Mouse (Mus musculus) right cerebral cortex, adult 18-20 months (tissue): ENCODE data around the gene Ilf2.

Experiments used
- DNase-seq: peaks from one replicate; pipeline ENCODE4 v3.0.0; 2022; ENCODE audit warnings: mixed read lengths

Ilf2 gene

DNA sequence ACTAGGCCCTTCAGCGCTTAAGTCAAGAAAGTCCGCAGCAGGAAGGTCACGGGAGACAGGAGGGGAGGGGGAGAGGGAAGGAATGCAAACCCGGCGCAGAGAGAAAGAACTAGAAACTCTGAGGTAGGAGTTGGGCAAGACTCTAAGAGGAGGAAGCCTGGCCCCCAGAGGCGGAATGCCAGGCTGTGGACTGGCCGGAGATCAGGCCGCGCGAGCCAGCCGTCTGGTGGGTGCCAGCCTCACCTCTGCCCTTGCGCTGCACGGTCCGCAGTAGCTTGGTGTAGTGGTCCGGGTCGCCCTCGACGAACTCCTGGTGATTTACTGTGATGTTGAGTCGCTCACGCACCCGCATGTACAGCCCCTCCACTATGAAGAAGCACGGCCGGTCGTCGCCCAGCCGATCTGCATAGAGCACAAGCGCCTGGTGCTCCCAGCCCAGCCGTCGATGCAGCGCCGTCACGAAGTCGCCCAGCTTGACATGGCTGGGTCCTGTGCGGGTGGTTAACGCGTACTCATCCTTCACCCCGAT is 11.3 kb upstream of the Ilf2 start:
- DNase-seq = no peak

DNA sequence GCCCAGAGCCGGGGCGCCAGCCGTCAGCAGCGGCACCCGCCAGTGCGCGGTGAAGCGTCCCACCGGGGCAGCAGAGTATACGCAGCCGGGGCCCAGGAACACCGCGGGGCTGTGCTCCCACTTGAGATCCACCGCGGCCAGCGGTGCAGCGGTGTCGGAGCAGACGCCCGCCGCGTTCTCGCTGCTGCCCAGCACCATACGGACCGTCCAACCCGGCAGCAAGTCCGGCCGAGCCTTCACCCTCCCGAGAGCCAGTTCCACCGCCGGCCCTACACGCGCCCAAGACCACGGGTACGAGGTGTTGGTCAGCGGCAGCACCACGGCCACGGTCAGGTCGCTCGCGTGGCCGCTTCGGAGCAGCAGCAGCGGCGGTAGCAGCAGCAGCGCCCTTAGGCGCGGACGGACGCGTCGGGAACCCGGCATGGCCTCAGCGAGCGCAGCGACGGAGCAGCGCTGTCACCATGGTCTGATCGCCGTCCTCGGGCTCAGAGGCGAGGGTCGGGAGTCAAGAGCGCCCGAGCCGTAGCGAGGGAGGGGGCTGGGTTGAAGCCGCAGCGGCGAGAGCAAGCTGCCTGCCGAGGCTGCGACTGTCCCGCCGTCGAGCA is 10.7 kb upstream of the Ilf2 start:
- DNase-seq = no peak

DNA sequence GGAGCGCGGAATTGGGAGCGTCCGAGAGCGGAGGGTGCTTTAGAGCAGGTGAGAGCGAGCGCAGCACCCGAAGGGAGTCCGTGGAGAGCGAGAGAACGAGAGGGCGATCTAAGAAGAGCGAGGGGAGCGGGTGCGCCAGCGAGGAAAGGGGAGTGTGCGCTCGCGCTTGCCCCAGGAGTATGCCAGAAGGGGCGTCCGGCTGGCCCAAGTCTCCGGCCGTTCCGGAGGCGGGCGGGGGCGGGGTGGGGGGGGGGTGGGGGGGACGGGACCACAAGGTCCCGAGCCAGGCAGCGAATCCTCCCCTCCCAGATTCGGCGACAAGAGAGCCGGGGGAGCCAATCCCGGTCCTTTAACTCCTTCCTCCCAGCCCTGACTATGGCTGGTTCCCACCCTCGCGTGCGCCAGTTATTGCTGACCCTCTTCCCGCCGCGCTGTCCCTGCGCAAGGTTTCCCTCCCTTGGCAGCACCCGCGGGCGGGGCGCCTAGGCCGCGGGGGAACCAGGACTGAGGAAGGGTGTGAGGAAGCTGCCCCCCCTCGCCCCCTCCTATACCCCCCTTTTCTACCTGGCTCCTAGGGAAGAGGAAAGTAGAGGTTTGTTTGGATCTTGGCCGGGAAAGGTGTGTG is 10.1 kb upstream of the Ilf2 start, which contains the start of gene Npr1:
Npr1 (minus strand) TSS at position 181 of the 625 bp plus-strand sequence.
- no peak for DNase-seq

DNA sequence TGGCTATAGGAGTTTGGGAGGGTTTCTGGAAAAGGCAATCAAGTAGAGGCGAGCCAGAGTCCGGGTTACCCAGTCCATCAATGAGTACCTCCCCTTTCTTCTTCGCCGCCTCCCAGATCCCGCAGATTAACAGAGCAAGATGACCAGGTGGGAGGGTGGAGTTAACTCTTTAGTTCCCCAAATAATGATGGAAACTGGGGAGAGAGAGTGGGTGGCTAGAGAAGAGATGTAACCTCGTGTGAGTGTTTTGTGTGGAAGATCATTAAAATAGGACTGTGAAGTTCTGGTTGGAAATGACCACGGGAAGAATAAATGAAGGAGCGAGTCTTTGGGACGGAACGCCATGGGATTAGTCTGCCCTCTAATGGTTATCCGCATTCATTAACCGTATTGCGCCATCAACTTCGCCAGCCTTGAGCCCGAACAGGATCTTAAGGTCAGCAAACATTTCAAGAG is 9.6 kb upstream of the Ilf2 start:
- peak; percentile 63 for DNase-seq

DNA sequence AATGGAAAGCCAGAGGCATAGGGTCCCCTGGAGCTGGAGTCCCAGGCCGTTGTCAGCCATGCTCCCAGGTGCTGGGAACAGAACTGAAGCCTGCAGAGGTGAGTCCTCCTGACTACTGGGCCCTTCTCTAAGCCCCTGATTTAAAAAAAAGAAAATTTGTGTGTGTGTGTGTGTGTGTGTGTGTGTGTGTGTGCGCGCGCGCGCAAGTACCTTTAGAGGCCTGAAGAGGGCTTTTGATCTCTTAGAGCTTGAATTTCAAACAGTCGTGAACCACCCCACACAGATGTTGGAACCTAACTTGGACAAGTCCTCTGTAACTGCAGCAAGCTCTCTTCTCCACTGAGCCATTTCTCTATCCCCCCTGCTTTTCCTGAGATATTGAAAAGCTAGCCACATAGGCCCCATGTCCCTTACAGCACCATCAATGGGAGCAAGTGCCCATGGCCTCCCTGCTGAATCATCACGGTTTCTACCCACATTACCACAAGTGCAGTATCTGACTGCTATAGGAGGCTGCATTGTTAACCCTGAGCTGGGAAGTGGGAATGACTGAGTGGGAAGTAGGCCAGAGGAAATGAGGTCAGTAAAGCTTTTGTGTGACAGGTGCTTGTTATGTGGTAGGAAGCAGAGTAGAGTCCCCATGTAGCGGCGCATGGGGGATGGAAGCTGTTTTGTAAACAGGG is 8.2 kb upstream of the Ilf2 start:
- DNase-seq = no peak

DNA sequence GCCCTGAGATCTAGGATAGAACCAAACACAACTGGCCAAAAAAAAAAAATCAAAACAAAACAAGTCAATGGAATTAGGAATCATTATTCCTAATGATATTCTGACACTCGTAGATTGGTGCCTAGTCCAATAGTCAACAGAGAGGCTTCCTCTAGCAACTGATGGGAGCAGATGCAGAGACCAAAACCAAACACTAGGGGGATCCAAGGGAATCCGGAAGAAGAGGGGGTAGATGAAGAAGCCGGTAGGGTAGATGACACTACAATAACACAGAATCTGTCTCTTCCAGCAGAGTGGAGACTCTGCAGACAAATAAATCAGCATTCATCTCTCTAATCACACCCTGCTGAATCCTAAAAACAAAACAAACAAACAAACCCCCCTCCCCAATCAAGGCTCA is 3.7 kb upstream of the Ilf2 start:
- no peak for DNase-seq

DNA sequence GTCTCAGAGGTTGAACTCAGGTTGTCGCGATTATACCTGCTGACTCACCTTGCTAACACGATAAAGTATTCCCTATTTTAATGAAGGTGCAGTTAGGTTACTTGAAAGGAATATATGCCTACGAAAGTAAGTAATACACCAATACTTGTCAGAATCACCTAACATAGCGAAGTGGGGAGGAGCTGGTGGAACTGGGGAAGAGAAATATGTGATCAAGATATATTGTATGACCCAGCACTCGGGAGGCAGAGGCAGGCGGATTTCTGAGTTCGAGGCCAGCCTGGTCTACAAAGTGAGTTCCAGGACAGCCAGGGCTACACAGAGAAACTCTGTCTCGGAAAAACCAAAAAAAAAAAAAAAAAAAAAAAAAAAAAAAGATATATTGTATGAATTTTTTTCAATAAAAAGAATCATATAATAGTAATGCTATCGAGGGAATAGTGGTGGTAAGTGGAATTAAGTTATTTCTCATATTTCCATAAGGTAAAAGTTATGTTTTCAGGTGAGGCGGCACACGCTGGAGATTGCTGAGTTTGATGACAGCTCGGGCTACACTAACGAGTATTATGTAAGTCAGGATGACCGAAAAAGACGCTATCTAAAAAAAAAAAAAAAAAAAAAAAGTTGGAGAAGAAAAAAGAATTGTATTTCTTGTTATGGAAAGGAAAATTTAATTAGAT is 635 bp upstream of the Ilf2 start:
- DNase-seq = no peak

DNA sequence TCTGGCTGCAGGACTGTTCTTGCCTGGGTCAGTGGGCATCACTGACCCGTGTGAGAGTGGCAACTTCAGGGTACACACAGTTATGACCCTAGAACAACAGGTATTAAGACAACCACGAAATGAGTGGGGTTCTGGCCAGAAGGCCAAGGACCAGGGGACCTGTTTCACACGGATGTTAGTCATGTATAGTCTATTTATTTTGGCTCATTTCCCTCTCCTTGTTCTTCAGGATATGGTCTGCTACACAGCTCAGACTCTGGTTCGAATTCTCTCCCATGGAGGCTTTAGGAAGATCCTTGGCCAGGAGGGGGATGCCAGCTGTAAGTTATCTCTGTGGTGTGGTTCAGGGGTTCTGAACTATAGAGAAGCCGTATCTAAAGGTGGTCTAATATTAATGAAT is 11.1 kb downstream of the Ilf2 start:
- no peak for DNase-seq

DNA sequence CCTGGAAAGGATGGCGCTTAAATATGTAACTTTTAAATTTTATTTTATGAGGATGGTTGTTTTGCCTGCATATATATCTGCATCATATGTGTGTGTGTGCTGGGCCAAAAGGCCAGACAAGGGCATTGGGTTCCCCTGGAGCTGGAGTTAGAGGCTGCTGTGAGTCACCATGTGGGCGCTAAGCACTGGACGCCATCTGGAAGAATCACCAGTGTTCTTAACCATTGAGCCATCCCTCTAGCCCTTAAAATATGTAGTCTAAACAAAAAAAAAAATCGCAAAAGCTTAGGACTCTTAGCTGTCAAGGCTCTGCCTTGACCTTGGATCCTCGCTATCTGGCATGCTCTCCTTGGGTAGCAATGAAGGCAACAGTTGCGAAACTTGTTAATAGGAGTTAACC is 12.7 kb downstream of the Ilf2 start:
- no peak for DNase-seq

DNA sequence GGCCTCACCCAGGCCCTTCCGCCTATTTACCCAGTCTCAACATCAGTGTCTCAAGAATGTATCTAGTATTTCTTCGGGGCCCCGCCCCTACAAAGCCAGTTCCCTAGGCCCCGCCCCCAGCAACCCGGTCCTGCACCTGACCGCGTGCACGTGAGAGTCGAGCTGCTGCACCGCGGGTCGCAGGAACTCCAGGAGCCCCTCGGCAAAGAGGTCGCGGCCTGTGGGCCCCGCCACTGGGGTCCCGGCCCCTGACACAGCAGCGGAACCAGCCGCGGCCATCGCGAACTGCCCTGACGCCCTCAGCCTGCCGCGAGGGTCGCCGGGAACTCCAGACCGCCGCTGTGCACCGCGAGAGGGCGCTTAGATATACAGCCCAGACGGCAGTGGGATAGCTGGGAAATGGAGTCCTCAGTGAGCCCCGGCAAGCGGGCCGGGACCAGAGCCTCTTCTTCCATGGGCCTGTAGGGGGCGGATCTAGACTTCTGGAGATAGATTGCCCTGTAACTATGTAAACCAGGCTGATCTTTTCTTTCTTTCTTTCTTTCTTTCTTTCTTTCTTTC is 14.8 kb downstream of the Ilf2 start, which contains the start of gene Snapin:
Snapin (minus strand) TSS at position 338 of the 561 bp plus-strand sequence.
- DNase-seq = peak; percentile 94

DNA sequence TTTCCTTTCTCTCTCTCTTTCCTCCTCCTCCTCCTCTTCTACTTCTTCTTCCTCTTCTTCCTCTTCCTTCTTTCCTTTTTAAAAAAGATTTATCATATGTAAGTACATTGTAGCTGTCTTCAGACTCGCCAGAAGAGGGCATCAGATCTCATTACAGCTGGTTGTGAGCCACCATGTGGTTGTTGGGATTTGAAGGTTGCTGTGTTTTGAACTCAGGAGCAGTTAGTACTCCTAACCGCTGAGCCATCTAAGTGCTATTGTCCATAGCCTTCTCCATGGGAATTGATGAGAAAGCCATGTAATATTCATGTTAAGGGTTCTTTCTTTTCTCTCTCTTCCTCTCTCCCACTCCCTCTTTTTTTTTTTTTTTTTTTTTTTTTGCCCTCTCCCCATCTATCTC is 15.4 kb downstream of the Ilf2 start:
- peak; percentile 54 for DNase-seq

DNA sequence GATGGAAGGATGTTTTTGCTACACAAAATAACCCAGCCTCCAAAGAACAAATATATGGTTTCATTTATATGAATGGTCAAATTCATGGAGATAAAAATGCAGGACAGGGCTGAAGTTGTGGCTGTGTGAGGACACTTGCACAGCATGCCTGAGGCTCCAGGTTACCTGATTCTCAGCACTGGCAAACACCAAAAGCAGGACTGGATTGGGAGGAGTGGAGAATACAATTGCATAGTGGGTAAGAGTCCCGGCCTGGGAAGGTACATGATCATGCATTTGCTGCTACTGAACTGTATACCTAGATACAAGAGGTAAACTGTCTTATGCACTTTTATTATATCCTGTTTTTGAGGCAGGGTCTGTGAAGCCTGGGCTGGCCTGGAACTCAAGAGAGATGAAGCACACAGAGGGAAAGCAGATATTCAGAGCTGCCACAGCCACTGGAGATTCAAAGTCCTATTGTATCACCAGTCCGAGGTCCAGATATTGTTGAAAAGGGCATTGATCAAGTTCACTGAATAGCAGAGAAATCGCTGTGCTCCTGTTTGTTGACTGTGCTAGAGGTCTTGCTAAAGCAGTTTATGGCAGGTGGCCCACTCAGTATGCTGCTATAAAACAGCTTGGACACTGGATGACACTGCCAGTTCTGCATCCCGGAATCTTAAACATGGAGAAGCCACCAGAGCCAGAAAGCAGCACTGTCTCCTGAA is 18.1 kb downstream of the Ilf2 start:
- no peak for DNase-seq

DNA sequence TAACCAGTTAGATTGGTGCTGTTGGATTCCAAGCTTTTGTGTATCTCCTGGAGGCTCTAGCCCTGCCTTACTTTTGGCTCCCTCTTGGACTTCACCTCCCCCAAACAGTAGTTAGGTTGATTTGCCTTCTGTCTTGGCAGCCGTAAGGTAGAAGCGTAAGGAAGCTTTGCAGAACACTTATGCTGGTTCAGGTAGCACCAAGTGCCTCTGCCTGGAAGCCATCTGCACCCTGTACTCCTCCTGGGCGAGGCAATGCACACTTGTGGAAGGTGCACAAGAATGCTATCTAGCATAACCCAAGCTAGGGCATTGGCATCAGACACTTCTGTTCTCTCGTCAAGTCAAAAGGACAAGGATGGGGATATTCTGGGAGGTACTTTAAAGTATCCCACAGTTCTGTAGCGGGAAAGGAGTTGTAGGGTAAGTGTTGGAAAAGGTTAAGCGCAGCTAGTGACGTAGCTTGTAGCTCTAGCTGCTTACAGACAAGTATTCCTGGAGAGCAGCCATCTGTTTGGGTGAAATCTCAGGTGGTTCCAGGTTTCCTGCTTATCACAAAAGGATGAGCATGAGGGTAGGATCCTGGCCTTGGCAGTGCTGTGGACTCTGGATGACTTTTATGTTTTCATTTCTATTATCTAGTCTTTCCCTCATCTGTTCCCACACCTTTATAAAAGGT is 20.1 kb downstream of the Ilf2 start:
- no peak for DNase-seq

DNA sequence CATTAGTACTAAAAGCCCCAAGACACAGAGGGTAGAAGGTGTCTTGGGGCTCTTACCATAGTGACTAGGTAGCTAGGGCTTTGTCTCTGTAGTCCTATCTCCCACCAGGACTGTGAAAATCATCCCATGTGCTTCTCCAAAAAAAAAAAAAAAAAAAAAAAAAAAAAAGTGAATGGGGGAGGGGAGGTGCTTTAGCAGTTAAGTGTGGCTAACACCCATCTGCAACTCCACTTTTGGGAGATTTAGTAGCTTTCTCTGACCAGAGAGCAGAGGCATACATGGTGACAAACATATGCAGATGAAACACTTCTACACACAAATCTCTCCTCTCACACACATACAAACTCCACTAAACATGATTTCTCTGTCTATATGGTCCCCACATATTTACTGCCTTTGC is 21.7 kb downstream of the Ilf2 start:
- no peak for DNase-seq

DNA sequence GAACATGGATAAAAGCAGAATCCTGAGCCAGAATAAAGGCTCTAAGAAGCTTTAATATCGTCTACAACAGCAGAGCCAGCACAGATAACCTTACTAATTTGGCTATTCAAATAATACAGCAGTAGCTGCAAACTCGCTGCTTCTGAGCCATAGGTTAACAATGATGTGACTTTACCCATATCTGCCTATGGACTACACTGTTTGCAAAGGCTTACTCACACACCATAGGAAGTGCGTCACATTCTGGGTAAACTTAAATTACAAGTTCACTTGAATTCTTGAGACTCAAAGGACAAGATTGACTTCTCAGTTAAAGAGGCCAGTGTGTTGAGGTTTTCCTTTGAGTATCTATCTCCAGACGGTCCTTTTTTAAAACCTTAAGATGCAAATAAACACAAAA is 27.5 kb downstream of the Ilf2 start:
- DNase-seq = no peak

DNA sequence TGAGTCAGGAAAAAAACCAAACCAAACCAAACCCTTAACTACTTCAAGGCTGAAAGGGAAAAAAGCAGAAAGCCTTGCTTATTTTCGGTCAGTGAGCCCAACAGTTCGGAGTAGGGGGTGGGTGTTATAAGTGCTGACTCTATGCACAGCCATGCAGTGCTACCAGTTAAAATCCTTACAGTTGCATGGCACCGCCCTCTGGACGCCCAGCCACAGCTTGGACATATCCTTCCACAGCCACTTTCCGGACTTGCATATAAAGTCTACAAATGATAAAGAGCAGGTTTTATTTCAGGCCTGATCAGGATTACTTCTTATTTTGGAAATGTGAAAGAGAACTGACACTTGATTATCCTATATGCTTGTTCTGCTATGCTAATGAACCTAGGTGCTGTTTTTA is 29.3 kb downstream of the Ilf2 start:
- no peak for DNase-seq

DNA sequence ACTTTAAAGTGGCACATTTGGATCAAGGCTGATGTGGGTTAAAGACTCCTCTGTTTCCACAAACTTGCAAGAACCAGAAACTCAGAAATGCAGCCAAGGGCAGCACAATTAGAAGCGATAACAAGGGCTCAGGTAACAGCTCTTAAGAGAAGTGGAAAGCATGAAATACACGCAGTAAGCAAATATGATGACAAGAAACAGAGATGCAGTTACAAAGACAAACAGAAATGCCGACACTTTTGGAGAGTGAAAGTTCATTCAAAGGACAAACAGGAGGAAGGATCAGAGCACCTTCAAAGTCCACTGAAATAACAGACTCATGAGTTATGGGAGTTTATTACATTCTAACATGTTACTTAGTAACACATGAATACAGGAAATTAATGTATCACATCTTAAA is 30.4 kb downstream of the Ilf2 start:
- DNase-seq = no peak

DNA sequence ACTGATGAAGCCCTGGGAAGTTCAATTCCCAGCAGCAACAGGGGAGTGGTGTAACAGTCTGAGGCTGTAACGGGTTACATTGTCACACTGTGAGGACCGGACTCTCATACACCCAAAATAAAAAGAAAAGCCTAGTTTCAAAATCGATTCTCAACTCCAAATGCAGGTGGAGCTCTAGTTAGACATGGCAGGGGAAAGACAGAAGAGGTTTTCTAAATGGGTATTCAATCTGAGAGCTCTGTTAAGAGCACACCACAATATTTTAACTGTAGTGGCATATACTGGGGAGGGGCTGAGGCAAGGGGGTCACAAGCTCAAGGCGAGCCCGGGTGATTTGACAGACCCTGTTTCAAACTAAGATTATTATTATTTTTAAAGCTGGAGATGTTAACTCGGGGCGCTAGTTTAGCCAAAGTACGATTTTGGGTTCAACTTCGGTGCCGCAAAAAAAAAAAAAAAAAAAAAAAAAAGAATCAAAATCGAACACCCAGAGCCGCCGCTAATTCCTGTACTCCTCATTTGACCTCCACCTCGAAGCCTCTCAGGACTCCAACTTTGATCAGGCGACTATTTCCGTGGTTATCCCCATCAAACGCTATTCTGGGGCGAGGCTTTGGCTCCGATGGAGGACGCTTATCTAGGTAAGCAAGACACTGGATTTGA is 32.5 kb downstream of the Ilf2 start:
- no peak for DNase-seq

DNA sequence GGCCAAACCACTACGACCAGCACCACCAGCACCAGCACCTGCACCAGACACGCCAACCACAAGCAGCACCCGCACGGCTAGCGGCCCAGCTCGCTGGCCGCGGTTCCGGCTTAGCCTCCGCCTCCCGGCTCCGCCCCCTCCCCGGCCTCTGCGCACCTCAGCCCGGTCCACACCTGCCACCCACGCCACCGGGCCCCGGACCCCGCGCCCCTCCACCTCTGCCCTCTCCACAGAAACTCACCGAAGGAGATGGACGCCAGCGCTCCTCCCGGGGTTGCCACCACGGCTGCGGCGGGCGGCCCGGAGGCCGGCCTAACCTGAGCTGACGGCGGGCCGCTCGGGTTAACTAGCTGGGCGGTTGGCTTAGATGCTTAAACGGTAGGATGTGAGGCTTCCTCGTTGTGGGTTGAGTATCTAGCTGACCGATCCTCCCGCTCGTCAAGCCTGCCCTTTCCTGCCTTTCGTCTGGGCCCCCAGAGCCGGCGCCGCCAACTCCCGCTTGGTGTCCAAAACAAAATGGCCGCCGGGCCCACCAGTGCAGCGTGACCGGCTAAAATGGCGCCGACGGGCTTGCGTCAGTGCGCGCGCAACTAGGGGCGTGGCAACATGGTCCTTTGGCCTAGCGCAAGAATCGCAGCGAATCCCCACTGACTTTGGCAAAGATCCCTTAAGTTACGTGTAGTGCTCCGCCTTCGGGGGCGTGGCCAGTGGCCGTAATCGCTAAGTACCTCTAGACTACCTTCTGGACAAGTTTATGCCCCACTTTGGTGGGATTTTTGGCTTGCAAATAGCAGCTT is 33.2 kb downstream of the Ilf2 start, which contains the start of gene Chtop:
Chtop (minus strand) TSS at position 549 of the 797 bp plus-strand sequence.
- DNase-seq = peak; percentile 99

DNA sequence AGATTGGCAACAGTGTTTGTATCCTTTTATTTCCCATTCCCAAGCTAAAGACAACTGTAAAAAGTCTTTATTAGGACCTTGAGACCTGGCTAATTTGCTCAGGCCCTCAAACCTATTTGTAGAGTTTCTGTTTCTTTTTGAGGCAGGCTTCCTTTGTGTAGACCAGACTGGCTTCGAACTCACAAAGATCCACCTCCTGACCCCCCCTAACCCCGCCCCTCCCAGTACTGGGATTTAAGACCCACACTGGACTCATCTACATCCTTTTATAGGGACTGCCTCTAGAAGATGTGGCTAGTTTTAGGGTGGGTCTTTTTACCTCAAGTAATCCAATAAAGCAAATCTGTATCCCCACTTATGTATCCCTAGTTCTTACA is 33.8 kb downstream of the Ilf2 start:
- DNase-seq = no peak
